Mouse (Mus musculus): ENCODE results near the gene Usp46. TPM values are rescaled to one million over a fixed set of nuclear protein-coding genes. Genes with fewer than 3 reads are reported as not detected.
"Not testable (repeated sequence)": the region's sequence is repeated elsewhere in the genome, so short reads cannot be mapped to it uniquely, and the experiment has no call there.

The Usp46 gene
- polyA plus RNA-seq, 1 experiment = 5.2 TPM

- Histone ChIP-seq H3K4me1 (ENCODE audit: control insufficient read depth, insufficient read depth, low read length) (no peaks in the 10 kb centered on the region), H3K27ac (ENCODE audit: insufficient read depth, low read depth, low read length) (no peak overlapping the region), H3K4me3 (ENCODE audit: insufficient read depth, low read length) (no peak overlapping the region)
- TF ChIP-seq POLR2A (IDR thresholded peaks at IDR 0.05; ENCODE audit: borderline replicate concordance, low read depth, low read length) (no peak), CTCF (IDR thresholded peaks at IDR 0.05; ENCODE audit: low read depth, low read length) (no peak)
Observed at GRCm38 (mm10) chr5:73970024-73970628, 98.1 kb downstream of the Usp46 start.

- H3K4me1 ChIP-seq (ENCODE audit: control insufficient read depth, insufficient read depth, low read length) = no peaks in the 10 kb centered on the region
- no peak overlapping the region for H3K27ac ChIP-seq (ENCODE audit: insufficient read depth, low read depth, low read length)
- TF ChIP-seq POLR2A (IDR thresholded peaks at IDR 0.05; ENCODE audit: borderline replicate concordance, low read depth, low read length) (no peak), CTCF (IDR thresholded peaks at IDR 0.05; ENCODE audit: low read depth, low read length) (no peak)
- H3K4me3 ChIP-seq (ENCODE audit: insufficient read depth, low read length) = no peak overlapping the region
Observed at GRCm38 (mm10) chr5:73969338-73969737, 98.9 kb downstream of the Usp46 start.

DNA sequence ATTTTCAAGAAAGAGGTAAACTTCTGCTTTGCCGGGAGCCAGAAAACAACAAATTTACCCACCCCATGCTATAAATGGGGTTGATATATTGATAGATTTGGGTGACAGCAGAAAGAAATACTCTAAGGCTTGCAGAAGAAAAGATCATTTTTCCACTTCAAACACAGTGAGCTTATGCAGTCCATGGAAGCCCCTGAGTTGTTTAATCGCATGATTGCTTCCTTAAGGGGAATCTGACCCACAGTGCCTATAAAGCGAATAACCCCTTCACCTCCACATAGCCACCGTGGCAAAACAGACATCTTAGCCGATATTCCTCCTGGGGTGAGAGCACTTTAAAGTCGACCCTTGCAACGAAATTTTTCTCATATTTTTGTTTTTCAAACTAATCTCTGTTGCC, 108.5 kb downstream of the Usp46 start:
- Histone ChIP-seq H3K27ac (ENCODE audit: insufficient read depth, low read depth, low read length) (no peak overlapping the region), H3K4me1 (ENCODE audit: control insufficient read depth, insufficient read depth, low read length) (no peaks in the 10 kb centered on the region), H3K4me3 (ENCODE audit: insufficient read depth, low read length) (no peak overlapping the region)
- no peak for TF ChIP-seq POLR2A (IDR thresholded peaks at IDR 0.05; ENCODE audit: borderline replicate concordance, low read depth, low read length)
- TF ChIP-seq CTCF (IDR thresholded peaks at IDR 0.05; ENCODE audit: low read depth, low read length) = no peak

DNA sequence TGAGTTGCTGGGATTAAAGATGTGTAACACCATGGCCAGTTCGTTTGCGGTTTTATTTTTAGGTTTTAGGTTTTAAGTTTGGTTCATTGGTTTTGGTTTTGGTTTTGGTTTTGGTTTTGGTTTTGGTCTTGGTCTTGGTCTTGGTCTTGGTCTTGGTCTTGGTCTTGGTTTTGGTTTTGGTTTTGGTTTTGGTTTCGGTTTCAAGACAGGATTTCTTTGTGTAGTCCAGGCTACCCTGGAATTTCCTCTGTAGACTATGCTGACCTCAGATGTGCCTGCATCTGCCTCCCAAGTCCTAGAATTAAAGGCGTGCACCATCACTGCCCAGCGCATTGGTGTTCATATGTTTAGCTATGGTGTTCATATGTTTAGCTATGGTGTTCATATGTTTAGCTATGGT, 109.6 kb downstream of the Usp46 start:
- not testable (repeated sequence) for H3K4me3 ChIP-seq (ENCODE audit: insufficient read depth, low read length); H3K4me1 ChIP-seq (ENCODE audit: control insufficient read depth, insufficient read depth, low read length); H3K27ac ChIP-seq (ENCODE audit: insufficient read depth, low read depth, low read length)

DNA sequence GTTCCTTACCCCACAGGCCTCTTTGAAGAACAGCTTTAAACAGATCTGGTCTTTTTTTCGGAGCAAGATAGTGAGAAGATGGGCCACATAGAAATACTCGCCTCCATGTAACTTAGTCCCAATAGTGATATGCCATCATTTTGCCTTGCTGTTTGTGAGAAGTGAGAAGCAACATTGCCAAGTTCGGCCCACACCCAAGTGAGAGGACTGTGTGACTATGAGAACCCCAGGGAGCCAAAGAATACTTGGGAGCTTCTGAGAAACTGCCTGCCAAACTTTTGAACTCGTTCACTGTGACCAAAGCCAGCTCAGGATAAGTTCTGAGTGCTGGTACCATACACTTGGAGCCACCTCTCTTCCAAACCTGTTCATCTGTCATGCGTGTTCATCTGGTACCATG, 110.1 kb downstream of the Usp46 start:
- H3K27ac ChIP-seq (ENCODE audit: insufficient read depth, low read depth, low read length) = no peak overlapping the region
- TF ChIP-seq CTCF (IDR thresholded peaks at IDR 0.05; ENCODE audit: low read depth, low read length) (no peak), POLR2A (IDR thresholded peaks at IDR 0.05; ENCODE audit: borderline replicate concordance, low read depth, low read length) (no peak)
- H3K4me3 ChIP-seq (ENCODE audit: insufficient read depth, low read length) = no peak overlapping the region
- H3K4me1 ChIP-seq (ENCODE audit: control insufficient read depth, insufficient read depth, low read length) = no peaks in the 10 kb centered on the region

DNA sequence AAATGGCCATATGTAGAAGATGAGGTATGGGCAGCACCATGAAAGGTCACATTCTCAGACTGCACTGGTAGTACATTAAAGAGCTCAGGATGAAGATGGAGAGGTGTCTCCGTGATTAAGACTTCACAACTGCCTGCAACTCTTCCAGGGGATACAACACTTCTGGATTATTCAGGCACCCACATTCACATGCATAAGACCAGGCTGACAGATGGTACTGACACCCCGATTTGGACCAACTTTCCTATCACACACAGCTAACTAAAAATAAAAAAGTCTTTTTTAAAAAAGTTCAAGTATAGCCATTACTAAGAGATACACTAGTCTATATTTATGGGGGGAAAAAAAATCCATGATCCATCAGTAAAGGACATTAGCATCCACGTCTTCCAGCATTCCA, 112.5 kb downstream of the Usp46 start:
- Histone ChIP-seq H3K4me3 (ENCODE audit: insufficient read depth, low read length) (no peak overlapping the region), H3K27ac (ENCODE audit: insufficient read depth, low read depth, low read length) (no peak overlapping the region), H3K4me1 (ENCODE audit: control insufficient read depth, insufficient read depth, low read length) (no peaks in the 10 kb centered on the region)
- no peak for TF ChIP-seq POLR2A (IDR thresholded peaks at IDR 0.05; ENCODE audit: borderline replicate concordance, low read depth, low read length)
- no peak for TF ChIP-seq CTCF (IDR thresholded peaks at IDR 0.05; ENCODE audit: low read depth, low read length)

- no peak overlapping the region for H3K4me3 ChIP-seq (ENCODE audit: insufficient read depth, low read length)
- TF ChIP-seq CTCF (IDR thresholded peaks at IDR 0.05; ENCODE audit: low read depth, low read length) (no peak), POLR2A (IDR thresholded peaks at IDR 0.05; ENCODE audit: borderline replicate concordance, low read depth, low read length) (no peak)
Observed at GRCm38 (mm10) chr5:73955005-73955404, 113.2 kb downstream of the Usp46 start.

GRCm38 (mm10) chr5:73953066-73953614, 115.1 kb downstream of the Usp46 start:
- no peak overlapping the region for H3K4me3 ChIP-seq (ENCODE audit: insufficient read depth, low read length)
- TF ChIP-seq POLR2A (IDR thresholded peaks at IDR 0.05; ENCODE audit: borderline replicate concordance, low read depth, low read length) = no peak
- H3K27ac ChIP-seq (ENCODE audit: insufficient read depth, low read depth, low read length) = no peak overlapping the region
- no peaks in the 10 kb centered on the region for H3K4me1 ChIP-seq (ENCODE audit: control insufficient read depth, insufficient read depth, low read length)

More at GRCm38 (mm10) chr5:73955005-73955404, 113.2 kb downstream of the Usp46 start:
- Histone ChIP-seq H3K27ac (ENCODE audit: insufficient read depth, low read depth, low read length) (no peak overlapping the region), H3K4me1 (ENCODE audit: control insufficient read depth, insufficient read depth, low read length) (no peaks in the 10 kb centered on the region)

GRCm38 (mm10) chr5:73951649-73952000, 116.6 kb downstream of the Usp46 start:
- Histone ChIP-seq H3K4me3 (ENCODE audit: insufficient read depth, low read length) (no peak overlapping the region), H3K4me1 (ENCODE audit: control insufficient read depth, insufficient read depth, low read length) (no peaks in the 10 kb centered on the region), H3K27ac (ENCODE audit: insufficient read depth, low read depth, low read length) (no peak overlapping the region)
- TF ChIP-seq POLR2A (IDR thresholded peaks at IDR 0.05; ENCODE audit: borderline replicate concordance, low read depth, low read length) = no peak

GRCm38 (mm10) chr5:73950809-73951648, 117.2 kb downstream of the Usp46 start:
- no peak overlapping the region for H3K4me3 ChIP-seq (ENCODE audit: insufficient read depth, low read length)
- TF ChIP-seq CTCF (IDR thresholded peaks at IDR 0.05; ENCODE audit: low read depth, low read length) (no peak), POLR2A (IDR thresholded peaks at IDR 0.05; ENCODE audit: borderline replicate concordance, low read depth, low read length) (no peak)
- no peaks in the 10 kb centered on the region for H3K4me1 ChIP-seq (ENCODE audit: control insufficient read depth, insufficient read depth, low read length)
- H3K27ac ChIP-seq (ENCODE audit: insufficient read depth, low read depth, low read length) = no peak overlapping the region

Other genes with a start within 250 kb of the Usp46 start
- gene Rasl11b, start 126.9 kb upstream of the Usp46 start, polyA plus RNA-seq (2012; ENCODE audit: insufficient read depth, insufficient read length, missing spikeins) = not detected in 2 replicates